Mouse (Mus musculus) G1E-ER4 (cell line): ENCODE measurements around the gene Olfr1093. TPM values are rescaled to one million over a fixed set of nuclear protein-coding genes. Genes with fewer than 3 reads are reported as not detected.

Source experiments
- GATA1 ChIP-seq: IDR thresholded peaks from one replicate; pipeline ENCODE4 v1.8.0; 2012; ENCODE audit warnings: low read length, inconsistent platforms
- polyA plus RNA-seq: library from polyadenylated mRNA; stranded (reverse); fragments of >175 nt; gene quantifications from 2 replicates; pipeline ENCODE4 v1.2.3, GENCODE M21; 2012

Olfr1093 gene
- polyA plus RNA-seq = not detected in 2 replicates

- no peak for TF ChIP-seq GATA1
Measured at GRCm38 (mm10) chr2:86782179-86782578, at the start of gene Olfr1093. Gene Olfr1093, plus strand, starts transcription at chr2:86782479.

DNA sequence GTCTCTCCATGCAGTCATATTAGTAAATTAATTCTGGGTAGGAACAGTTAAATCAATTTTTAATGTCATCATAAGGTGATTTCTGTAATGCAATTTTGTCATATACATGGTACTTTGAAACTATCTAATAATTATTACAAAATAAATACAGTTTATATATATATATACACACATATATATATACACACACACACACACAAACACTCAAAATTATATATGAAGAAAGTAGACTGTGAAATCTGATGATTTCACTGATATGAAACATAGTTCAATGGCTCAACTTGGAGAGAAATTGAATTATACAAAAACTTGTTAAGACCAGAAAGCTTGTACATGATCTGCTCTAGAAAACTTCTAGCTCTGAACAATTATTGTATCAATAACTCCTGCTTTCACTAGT lies 48.7 kb upstream of the Olfr1093 start, which contains the start of gene Olfr1089:
Gene Olfr1089 (minus strand): TSS at position 101 of the 400 bp plus-strand sequence.
- TF ChIP-seq GATA1 = no peak

DNA sequence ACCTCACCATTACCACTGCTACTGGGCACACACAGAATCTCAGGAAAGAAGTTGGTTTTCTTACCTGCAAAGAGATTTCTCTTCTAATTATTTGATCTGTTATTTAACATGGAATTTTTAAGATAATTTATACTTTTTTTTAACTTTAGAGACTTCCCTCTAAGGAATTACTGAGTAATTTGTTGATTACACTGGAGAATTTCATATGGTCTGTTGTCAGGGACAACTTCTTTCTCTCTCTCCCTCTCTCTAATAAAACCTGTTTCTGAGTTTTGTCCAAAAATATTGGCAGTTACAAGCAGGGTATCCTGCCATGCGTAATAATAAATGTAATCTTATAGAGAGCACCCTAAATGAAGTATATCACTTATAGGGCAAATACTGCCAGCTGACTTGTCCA lies 23.4 kb upstream of the Olfr1093 start, which contains the start of gene Olfr1090:
Gene Olfr1090 (minus strand): TSS at position 101 of the 400 bp plus-strand sequence.
- no peak for TF ChIP-seq GATA1

- TF ChIP-seq GATA1 = no peak
Measured at GRCm38 (mm10) chr2:86761050-86761449, 21.2 kb upstream of the Olfr1093 start.

- TF ChIP-seq GATA1 = no peak
Measured at GRCm38 (mm10) chr2:86809918-86810317, 27.6 kb downstream of the Olfr1093 start, which contains the start of gene Olfr141. Gene Olfr141, minus strand, starts transcription at chr2:86810018.

GRCm38 (mm10) chr2:86824363-86824762 lies 42.1 kb downstream of the Olfr1093 start, which contains the start of gene Olfr1094:
Gene Olfr1094, plus strand, starts transcription at chr2:86824663.
- no peak for TF ChIP-seq GATA1

Other genes with a start within 250 kb of the Olfr1093 start
- not detected in 2 replicates for gene Olfr1079, start 240.0 kb upstream of the Olfr1093 start, polyA plus RNA-seq
- gene Olfr1080, start 224.2 kb upstream of the Olfr1093 start, polyA plus RNA-seq = not detected in 2 replicates
- gene Olfr1082, start 183.5 kb upstream of the Olfr1093 start, polyA plus RNA-seq = not detected in 2 replicates
- not detected in 2 replicates for gene Olfr1084, start 142.8 kb upstream of the Olfr1093 start, polyA plus RNA-seq
- not detected in 2 replicates for gene Olfr1085, start 120.5 kb upstream of the Olfr1093 start, polyA plus RNA-seq
- gene Olfr1086, start 102.4 kb upstream of the Olfr1093 start, polyA plus RNA-seq = not detected in 2 replicates
- gene Olfr1087, start 84.1 kb upstream of the Olfr1093 start, polyA plus RNA-seq = not detected in 2 replicates
- gene Olfr1089, start 48.8 kb upstream of the Olfr1093 start, polyA plus RNA-seq = not detected in 2 replicates
- not detected in 2 replicates for gene Olfr1090, start 23.5 kb upstream of the Olfr1093 start, polyA plus RNA-seq
- not detected in 2 replicates for gene Olfr141, start 27.5 kb downstream of the Olfr1093 start, polyA plus RNA-seq
- not detected in 2 replicates for gene Olfr1094, start 42.2 kb downstream of the Olfr1093 start, polyA plus RNA-seq
- gene Olfr1095, start 69.2 kb downstream of the Olfr1093 start, polyA plus RNA-seq = not detected in 2 replicates
- gene Gm13723, start 92.3 kb downstream of the Olfr1093 start, polyA plus RNA-seq = not detected in 2 replicates
- not detected in 2 replicates for gene Olfr1097, start 109.7 kb downstream of the Olfr1093 start, polyA plus RNA-seq
- gene Olfr1098, start 142.1 kb downstream of the Olfr1093 start, polyA plus RNA-seq = not detected in 2 replicates
- gene Olfr1099, start 178.2 kb downstream of the Olfr1093 start, polyA plus RNA-seq = not detected in 2 replicates
- not detected in 2 replicates for gene Olfr1100, start 197.5 kb downstream of the Olfr1093 start, polyA plus RNA-seq
- gene Olfr1101, start 208.7 kb downstream of the Olfr1093 start, polyA plus RNA-seq = not detected in 2 replicates
- gene Olfr1102, start 215.9 kb downstream of the Olfr1093 start, polyA plus RNA-seq = not detected in 2 replicates
- not detected in 2 replicates for gene Olfr1104, start 244.6 kb downstream of the Olfr1093 start, polyA plus RNA-seq